Mouse (Mus musculus): Measurements from ENCODE around the gene Qrfpr. TPM values are rescaled to one million over a fixed set of nuclear protein-coding genes. Genes with fewer than 3 reads are reported as not detected.

Qrfpr gene
- polyA plus RNA-seq, 1 experiment from 2014 or later = 0.40 TPM

GRCm38 (mm10) chr3:36150537-36150933, 71.6 kb downstream of the Qrfpr start:
- H3K36me3 ChIP-seq = no peaks in the 10 kb centered on the region
- 11% methylated on average over 1 of the region's 1 CpGs for WGBS
- H3K9me3 ChIP-seq (replicated peaks) = no peaks in the 10 kb centered on the region
- peak overlapping the region; percentile 77 for H3K4me3 ChIP-seq (replicated peaks)
- no peak for ATAC-seq (ENCODE audit: insufficient number of reproducible peaks, low FRiP score, low TSS enrichment, low read depth)
- peak overlapping the region; percentile 62; the same call in 1 of the 2 replicates for H3K4me2 ChIP-seq (replicated peaks)
- no peaks in the 10 kb centered on the region for H3K27me3 ChIP-seq
- H3K9ac ChIP-seq = no peak overlapping the region
- H3K27ac ChIP-seq (replicated peaks) = no peak overlapping the region
- H3K4me1 ChIP-seq = peaks cover 19% of the 10 kb centered on the region

DNA sequence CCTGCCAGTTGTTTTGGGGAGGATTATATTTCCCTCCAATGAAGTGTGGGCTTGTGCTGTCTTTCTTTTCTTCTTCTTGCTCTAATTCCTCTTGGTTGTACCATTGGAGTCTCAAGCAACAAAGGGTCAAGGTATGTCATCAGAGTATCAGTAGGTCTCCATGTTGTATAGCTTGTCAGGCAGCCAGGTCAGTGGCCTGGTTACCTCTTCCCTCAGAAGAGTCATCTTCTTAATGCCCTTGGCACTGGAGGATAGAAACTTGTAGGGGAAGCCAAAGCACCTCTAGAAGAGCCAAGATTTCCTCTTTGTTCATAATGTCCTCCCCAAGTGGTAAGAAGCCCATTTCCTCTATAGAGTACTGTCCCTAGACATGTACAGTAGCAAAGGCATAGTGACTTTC, 83.1 kb downstream of the Qrfpr start:
- no peak for ATAC-seq (ENCODE audit: insufficient number of reproducible peaks, low FRiP score, low TSS enrichment, low read depth)

GRCm38 (mm10) chr3:36138171-36138660, 83.9 kb downstream of the Qrfpr start:
- no peaks in the 10 kb centered on the region for H3K9me3 ChIP-seq (replicated peaks)
- 66% methylated on average over 1 of the region's 1 CpGs for WGBS
- H3K4me2 ChIP-seq (replicated peaks) = no peak overlapping the region
- H3K27me3 ChIP-seq = no peaks in the 10 kb centered on the region
- no peak overlapping the region for H3K4me3 ChIP-seq (replicated peaks)
- no peak overlapping the region for H3K9ac ChIP-seq
- no peak overlapping the region for H3K27ac ChIP-seq (replicated peaks)
- no peaks in the 10 kb centered on the region for H3K4me1 ChIP-seq
- H3K36me3 ChIP-seq = no peaks in the 10 kb centered on the region
- ATAC-seq (ENCODE audit: insufficient number of reproducible peaks, low FRiP score, low TSS enrichment, low read depth) = no peak

More for the DNA sequence above, 83.1 kb downstream of the Qrfpr start:
- Histone ChIP-seq H3K4me2 (replicated peaks) (no peak overlapping the region), H3K27me3 (no peaks in the 10 kb centered on the region), H3K4me3 (replicated peaks) (no peak overlapping the region), H3K4me1 (no peaks in the 10 kb centered on the region), H3K9ac (no peak overlapping the region), H3K9me3 (replicated peaks) (no peaks in the 10 kb centered on the region), H3K36me3 (no peaks in the 10 kb centered on the region), H3K27ac (replicated peaks) (no peak overlapping the region)

DNA sequence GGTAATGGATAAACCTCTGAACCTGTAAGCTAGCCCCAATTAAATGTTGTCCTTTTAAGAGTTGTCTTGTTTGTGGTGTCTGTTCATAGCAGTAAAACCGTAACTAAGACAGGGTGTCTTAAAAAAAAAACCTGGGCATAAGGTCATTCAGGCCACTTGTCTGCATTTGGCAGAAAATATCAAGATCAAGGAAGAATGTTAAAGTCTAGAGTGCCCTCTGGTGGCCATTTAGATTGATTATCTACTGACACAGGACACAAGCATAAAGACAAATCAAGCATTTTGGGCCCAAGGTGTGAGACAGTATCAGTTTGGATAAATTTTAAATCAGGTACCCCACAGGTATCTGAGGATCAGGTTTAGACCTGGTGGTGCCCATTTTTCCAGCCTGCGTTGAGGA, 84.6 kb downstream of the Qrfpr start:
- Histone ChIP-seq H3K9me3 (replicated peaks) (no peaks in the 10 kb centered on the region), H3K36me3 (no peaks in the 10 kb centered on the region), H3K27me3 (no peaks in the 10 kb centered on the region), H3K9ac (no peak overlapping the region), H3K4me3 (replicated peaks) (no peak overlapping the region), H3K4me2 (replicated peaks) (no peak overlapping the region), H3K27ac (replicated peaks) (no peak overlapping the region), H3K4me1 (no peaks in the 10 kb centered on the region)
- WGBS = 50% methylated on average over 2 of the region's 2 CpGs
- no peak for ATAC-seq (ENCODE audit: insufficient number of reproducible peaks, low FRiP score, low TSS enrichment, low read depth)

DNA sequence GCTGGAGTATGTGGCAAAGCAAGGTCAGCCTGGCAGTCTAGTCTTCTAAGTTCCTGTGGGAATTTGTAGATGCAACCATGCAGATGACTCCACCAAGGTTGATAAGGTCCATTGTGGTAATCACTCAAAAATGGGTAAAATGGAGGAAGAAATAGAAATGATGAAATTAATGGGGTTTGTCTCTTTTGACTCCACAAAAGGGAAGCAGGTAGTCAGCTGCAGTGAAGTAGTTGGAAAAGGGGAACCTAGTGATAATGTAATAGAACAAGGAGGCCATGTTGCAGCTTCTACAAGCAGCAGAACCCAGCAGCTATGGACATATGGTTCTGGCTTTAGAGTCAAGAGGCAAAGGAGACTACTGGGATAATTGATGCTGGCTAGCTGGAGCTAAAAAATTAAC, 86.0 kb downstream of the Qrfpr start:
- Histone ChIP-seq H3K27ac (replicated peaks) (no peak overlapping the region), H3K27me3 (no peaks in the 10 kb centered on the region), H3K4me3 (replicated peaks) (no peak overlapping the region), H3K9me3 (replicated peaks) (no peaks in the 10 kb centered on the region), H3K9ac (no peak overlapping the region), H3K36me3 (no peaks in the 10 kb centered on the region), H3K4me1 (no peaks in the 10 kb centered on the region), H3K4me2 (replicated peaks) (no peak overlapping the region)
- no peak for ATAC-seq (ENCODE audit: insufficient number of reproducible peaks, low FRiP score, low TSS enrichment, low read depth)

Other genes starting within 250 kb of the Qrfpr start
- gene Mccc1, start 221.6 kb downstream of the Qrfpr start, polyA plus RNA-seq (2015; fragmentation: Nextera tagmentation; extraction: Ambion mirVana) = 31.0 and 32.1 TPM in 2 replicates
- gene Ccdc144b, start 168.8 kb downstream of the Qrfpr start, polyA plus RNA-seq (2015; fragmentation: Nextera tagmentation; extraction: Ambion mirVana) = not detected in 2 replicates
- gene Acad9, start 156.3 kb downstream of the Qrfpr start, polyA plus RNA-seq (2015; fragmentation: Nextera tagmentation; extraction: Ambion mirVana) = 101 and 103 TPM in 2 replicates
- gene D3Ertd254e, start 71.3 kb downstream of the Qrfpr start, polyA plus RNA-seq (2015; fragmentation: Nextera tagmentation; extraction: Ambion mirVana) = 7.1 and 7.5 TPM in 2 replicates